Mouse (Mus musculus): ENCODE measurements around the gene Lsamp. TPM values are rescaled to one million over a fixed set of nuclear protein-coding genes. Genes with fewer than 3 reads are reported as not detected.

The Lsamp gene
- polyA plus RNA-seq, 1 experiment from 2014 or later, result 0.04 TPM

- H3K4me2 ChIP-seq (ENCODE audit: low read depth, low read length), result no peak overlapping the region
- no peak overlapping the region for H3K4me3 ChIP-seq (ENCODE audit: low read depth, low read length)
- no peak for TF ChIP-seq CTCF (IDR thresholded peaks at IDR 0.05; ENCODE audit: low read depth)
- no peak for TF ChIP-seq EP300 (IDR thresholded peaks at IDR 0.05; ENCODE audit: low read depth)
- H3K27ac ChIP-seq (ENCODE audit: low read depth), result no peak overlapping the region
- H3K9ac ChIP-seq (replicated peaks), result no peak overlapping the region
- H3K27me3 ChIP-seq (ENCODE audit: insufficient read depth, low read length), result no peaks in the 10 kb centered on the region
- H3K36me3 ChIP-seq (replicated peaks; ENCODE audit: insufficient read depth, low read length), result no peaks in the 10 kb centered on the region
- WGBS (ENCODE audit: insufficient replicate concordance), result 81% methylated on average over 3 of the region's 3 CpGs
- ATAC-seq (no peak), DNase-seq (no peak)
- H3K4me1 ChIP-seq (ENCODE audit: insufficient read depth), result no peaks in the 10 kb centered on the region
- no peaks in the 10 kb centered on the region for H3K9me3 ChIP-seq (ENCODE audit: low read length)
Measured at GRCm38 (mm10) chr16:41957811-41958210, 1973.7 kb downstream of the Lsamp start.

GRCm38 (mm10) chr16:41965636-41966035 lies 1981.5 kb downstream of the Lsamp start:
- no peak overlapping the region for H3K4me3 ChIP-seq (ENCODE audit: low read depth, low read length)
- 47% methylated on average over 1 of the region's 1 CpGs for WGBS (ENCODE audit: insufficient replicate concordance)
- H3K27me3 ChIP-seq (ENCODE audit: insufficient read depth, low read length), result no peaks in the 10 kb centered on the region

GRCm38 (mm10) chr16:41969215-41969614 lies 1985.1 kb downstream of the Lsamp start:
- Histone ChIP-seq H3K4me2 (ENCODE audit: low read depth, low read length) (no peak overlapping the region), H3K4me1 (ENCODE audit: insufficient read depth) (no peaks in the 10 kb centered on the region), H3K27me3 (ENCODE audit: insufficient read depth, low read length) (no peaks in the 10 kb centered on the region), H3K36me3 (replicated peaks; ENCODE audit: insufficient read depth, low read length) (no peaks in the 10 kb centered on the region), H3K4me3 (ENCODE audit: low read depth, low read length) (no peak overlapping the region), H3K27ac (ENCODE audit: low read depth) (no peak overlapping the region), H3K9ac (replicated peaks) (no peak overlapping the region), H3K9me3 (ENCODE audit: low read length) (no peaks in the 10 kb centered on the region)
- DNase-seq, result no peak
- TF ChIP-seq EP300 (IDR thresholded peaks at IDR 0.05; ENCODE audit: low read depth) (no peak), CTCF (IDR thresholded peaks at IDR 0.05; ENCODE audit: low read depth) (no peak)
- 54% methylated on average over 2 of the region's 2 CpGs for WGBS (ENCODE audit: insufficient replicate concordance)
- no peak for ATAC-seq

More at GRCm38 (mm10) chr16:41965636-41966035, 1981.5 kb downstream of the Lsamp start:
- ATAC-seq (no peak), DNase-seq (no peak)
- H3K9ac ChIP-seq (replicated peaks), result no peak overlapping the region
- TF ChIP-seq EP300 (IDR thresholded peaks at IDR 0.05; ENCODE audit: low read depth) (no peak), CTCF (IDR thresholded peaks at IDR 0.05; ENCODE audit: low read depth) (no peak)
- no peaks in the 10 kb centered on the region for H3K4me1 ChIP-seq (ENCODE audit: insufficient read depth)
- no peaks in the 10 kb centered on the region for H3K9me3 ChIP-seq (ENCODE audit: low read length)
- H3K36me3 ChIP-seq (replicated peaks; ENCODE audit: insufficient read depth, low read length), result no peaks in the 10 kb centered on the region
- no peak overlapping the region for H3K27ac ChIP-seq (ENCODE audit: low read depth)
- H3K4me2 ChIP-seq (ENCODE audit: low read depth, low read length), result no peak overlapping the region

GRCm38 (mm10) chr16:41974866-41975719 lies 1990.9 kb downstream of the Lsamp start:
- Histone ChIP-seq H3K36me3 (replicated peaks; ENCODE audit: insufficient read depth, low read length) (no peaks in the 10 kb centered on the region), H3K27me3 (ENCODE audit: insufficient read depth, low read length) (no peaks in the 10 kb centered on the region), H3K4me2 (ENCODE audit: low read depth, low read length) (no peak overlapping the region), H3K4me3 (ENCODE audit: low read depth, low read length) (no peak overlapping the region), H3K27ac (ENCODE audit: low read depth) (no peak overlapping the region), H3K4me1 (ENCODE audit: insufficient read depth) (no peaks in the 10 kb centered on the region), H3K9me3 (ENCODE audit: low read length) (no peaks in the 10 kb centered on the region), H3K9ac (replicated peaks) (no peak overlapping the region)
- no peak for ATAC-seq
- WGBS (ENCODE audit: insufficient replicate concordance), result 51% methylated on average over 2 of the region's 2 CpGs
- no peak for TF ChIP-seq EP300 (IDR thresholded peaks at IDR 0.05; ENCODE audit: low read depth)
- TF ChIP-seq CTCF (IDR thresholded peaks at IDR 0.05; ENCODE audit: low read depth), result no peak
- DNase-seq, result no peak

DNA sequence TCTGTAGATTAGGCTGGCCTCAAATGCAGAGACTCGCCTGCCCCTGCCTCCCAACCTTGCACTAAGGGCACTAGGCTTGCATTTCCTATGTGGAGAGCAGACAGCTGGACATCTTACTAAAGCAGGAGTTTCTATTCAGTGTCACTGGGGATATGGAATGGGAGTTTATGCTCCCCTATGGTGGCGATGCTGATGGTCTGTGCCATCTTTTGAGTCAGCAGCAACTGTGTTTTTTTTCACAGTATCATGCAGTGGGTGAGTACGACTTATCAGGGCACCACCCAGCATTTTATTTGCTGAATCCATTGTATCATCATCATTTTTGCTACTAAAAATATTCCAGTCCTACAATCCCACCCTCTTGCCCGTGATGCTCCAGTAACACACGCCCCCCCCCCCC lies 1992.7 kb downstream of the Lsamp start:
- TF ChIP-seq CTCF (IDR thresholded peaks at IDR 0.05; ENCODE audit: low read depth) (no peak), EP300 (IDR thresholded peaks at IDR 0.05; ENCODE audit: low read depth) (no peak)
- Histone ChIP-seq H3K4me1 (ENCODE audit: insufficient read depth) (no peaks in the 10 kb centered on the region), H3K9ac (replicated peaks) (no peak overlapping the region), H3K27ac (ENCODE audit: low read depth) (no peak overlapping the region), H3K4me2 (ENCODE audit: low read depth, low read length) (no peak overlapping the region), H3K4me3 (ENCODE audit: low read depth, low read length) (no peak overlapping the region), H3K27me3 (ENCODE audit: insufficient read depth, low read length) (no peaks in the 10 kb centered on the region), H3K36me3 (replicated peaks; ENCODE audit: insufficient read depth, low read length) (no peaks in the 10 kb centered on the region), H3K9me3 (ENCODE audit: low read length) (no peaks in the 10 kb centered on the region)
- 66% methylated on average over 5 of the region's 5 CpGs for WGBS (ENCODE audit: insufficient replicate concordance)
- no peak for ATAC-seq
- DNase-seq, result no peak

DNA sequence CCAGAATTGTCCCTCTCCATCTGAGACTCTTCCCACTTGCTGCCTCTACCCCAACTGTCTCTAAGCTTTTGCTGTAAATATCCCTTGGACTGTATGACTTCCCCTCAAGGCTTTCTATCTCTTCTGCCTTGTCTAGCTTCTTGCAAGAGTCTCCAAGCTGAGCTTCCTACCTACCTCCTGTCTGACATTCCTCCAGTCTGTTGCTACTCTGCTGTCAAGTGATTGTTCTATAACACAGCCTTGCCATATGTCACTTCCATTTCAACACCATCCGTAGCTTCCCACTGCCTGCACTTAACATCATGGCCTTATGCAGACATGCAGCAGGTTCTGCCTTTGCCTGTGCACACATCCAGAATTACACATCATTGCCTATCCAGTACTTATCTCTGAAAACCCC lies 2012.8 kb downstream of the Lsamp start:
- Histone ChIP-seq H3K9ac (replicated peaks) (no peak overlapping the region), H3K27ac (ENCODE audit: low read depth) (no peak overlapping the region), H3K4me1 (ENCODE audit: insufficient read depth) (no peaks in the 10 kb centered on the region), H3K27me3 (ENCODE audit: insufficient read depth, low read length) (no peaks in the 10 kb centered on the region), H3K9me3 (ENCODE audit: low read length) (no peaks in the 10 kb centered on the region), H3K4me3 (ENCODE audit: low read depth, low read length) (no peak overlapping the region), H3K4me2 (ENCODE audit: low read depth, low read length) (no peak overlapping the region), H3K36me3 (replicated peaks; ENCODE audit: insufficient read depth, low read length) (no peaks in the 10 kb centered on the region)
- no peak for ATAC-seq
- DNase-seq, result no peak
- TF ChIP-seq EP300 (IDR thresholded peaks at IDR 0.05; ENCODE audit: low read depth) (no peak), CTCF (IDR thresholded peaks at IDR 0.05; ENCODE audit: low read depth) (no peak)
- 71% methylated on average over 1 of the region's 1 CpGs for WGBS (ENCODE audit: insufficient replicate concordance)
